Mouse (Mus musculus) central nervous system, embryonic 11.5 days (tissue): ENCODE results near the gene Atf7. TPM values are rescaled to one million over a fixed set of nuclear protein-coding genes. Genes with fewer than 3 reads are reported as not detected.

Experiments used
- polyA plus RNA-seq: library from polyadenylated mRNA; depleted of rRNA; stranded (reverse); fragments of >200 nt; gene quantifications from 2 replicates; pipeline ENCODE4 v1.2.3, GENCODE M21; 2012; rRNA removed

Gene Atf7
- 31.9 and 51.9 TPM in 2 replicates for polyA plus RNA-seq

DNA sequence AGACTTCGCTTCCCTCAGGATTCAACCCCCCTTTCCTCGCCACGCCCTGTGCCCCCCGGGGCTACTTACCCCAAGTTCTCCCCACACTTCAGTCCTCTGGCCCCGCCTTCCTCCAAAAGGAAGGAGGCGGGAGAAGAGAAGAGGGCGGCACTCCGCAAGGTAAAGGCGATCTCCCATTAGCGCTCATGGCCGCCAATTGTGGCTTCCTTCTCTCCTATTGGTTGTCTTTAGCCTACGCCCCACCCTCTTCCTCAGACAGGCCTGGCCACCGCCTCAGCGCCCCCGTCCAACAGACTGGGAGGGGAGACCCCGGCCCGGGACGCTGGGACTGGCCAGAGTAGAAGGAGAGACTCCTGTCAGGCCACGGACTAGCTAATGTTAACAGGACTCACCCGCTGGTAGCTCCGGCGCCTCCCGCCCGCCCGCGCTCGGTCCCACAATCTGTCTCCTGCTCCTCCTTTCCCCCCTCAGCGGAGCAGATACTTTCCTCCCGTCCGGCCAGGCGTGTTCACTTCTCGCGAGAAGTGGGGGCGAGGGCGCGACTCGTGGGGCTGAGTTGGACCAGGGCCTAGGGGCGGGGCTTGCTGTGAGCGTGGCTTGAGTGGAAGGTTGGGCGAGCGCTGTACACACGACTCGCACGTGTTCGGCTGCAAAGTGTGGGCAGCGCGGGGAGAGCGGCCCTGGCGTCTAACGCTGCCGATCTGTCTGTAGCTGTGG is at the start of gene Atf7, which contains the start of gene Gm28047:
Gene Atf7 (minus strand): TSS at position 495 of the 717 bp plus-strand sequence.
Gene Gm28047 (minus strand): TSS at position 98 of the 717 bp plus-strand sequence.

DNA sequence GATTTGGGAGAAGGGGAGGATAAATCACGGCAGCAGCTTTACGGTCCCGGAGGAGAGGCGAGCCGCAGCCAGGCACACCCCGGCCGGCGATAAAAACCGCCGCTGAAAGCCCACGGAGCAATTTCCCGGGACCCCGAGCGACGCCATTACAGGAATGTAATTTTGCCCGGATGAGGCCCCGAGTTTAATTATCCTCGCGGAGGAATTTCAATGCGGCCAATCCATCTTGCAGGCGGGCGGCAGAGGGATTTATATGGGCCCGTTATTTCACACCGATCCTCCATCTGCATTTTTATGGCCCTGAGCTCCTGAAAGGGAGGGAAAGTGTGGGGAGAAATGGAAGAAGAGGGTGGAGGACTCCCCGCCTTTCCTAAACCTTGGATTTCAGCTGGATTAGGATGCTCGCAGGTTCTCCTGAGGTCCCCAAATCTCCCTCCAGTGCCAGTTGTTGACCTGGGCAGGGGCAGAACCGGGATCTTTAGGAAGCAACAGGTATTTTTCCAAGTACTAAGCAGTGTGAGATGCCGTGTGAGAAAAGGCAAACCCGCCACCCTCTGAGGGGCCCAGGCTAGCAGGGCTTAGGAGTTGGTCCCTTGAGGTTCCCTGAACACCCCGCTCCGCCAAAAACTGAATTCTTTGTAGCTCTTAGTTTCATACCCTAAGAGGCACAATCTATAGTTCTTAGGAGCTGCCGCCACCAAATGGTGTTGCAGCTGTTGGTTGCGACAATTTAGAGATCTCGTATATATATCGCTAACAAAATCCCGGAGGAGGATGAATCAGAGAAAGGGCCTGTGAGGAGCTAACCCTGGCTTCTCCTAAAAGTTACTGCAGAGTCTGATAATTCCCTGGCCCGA is 47.2 kb upstream of the Atf7 start, which contains the start of gene Atp5g2:
Gene Atp5g2 (minus strand): TSS at position 138 of the 857 bp plus-strand sequence.

DNA sequence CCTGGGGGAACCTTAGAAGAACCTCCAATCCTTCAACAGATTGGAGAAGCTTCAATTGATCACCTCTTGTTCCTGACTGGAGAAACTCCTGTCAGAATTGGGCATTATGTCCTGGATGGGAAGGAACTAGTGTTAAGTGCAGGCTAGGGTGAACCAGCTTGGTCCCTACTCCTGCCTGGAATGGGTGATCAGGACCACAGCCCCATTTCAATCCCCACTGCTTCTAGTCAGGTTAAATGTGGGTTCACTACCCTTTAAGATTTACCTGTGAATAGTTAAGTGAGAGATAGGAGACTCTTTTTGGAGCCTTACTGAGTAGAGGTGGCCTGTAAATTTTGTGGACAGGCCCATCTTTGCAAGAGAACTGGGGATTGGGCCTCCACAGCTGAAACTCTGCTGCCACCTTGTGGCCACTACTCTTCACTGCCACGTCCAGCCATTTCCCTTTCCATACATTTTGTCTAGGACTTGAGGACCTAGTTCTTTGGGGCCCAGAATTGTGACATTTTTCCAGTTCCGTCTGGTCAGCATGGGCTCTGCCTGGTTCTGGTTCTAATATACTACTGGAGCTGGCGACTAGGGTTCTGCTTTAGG is 100.3 kb downstream of the Atf7 start, which contains the start of gene Npff:
Gene Npff (minus strand): TSS at position 51 of the 594 bp plus-strand sequence.

DNA sequence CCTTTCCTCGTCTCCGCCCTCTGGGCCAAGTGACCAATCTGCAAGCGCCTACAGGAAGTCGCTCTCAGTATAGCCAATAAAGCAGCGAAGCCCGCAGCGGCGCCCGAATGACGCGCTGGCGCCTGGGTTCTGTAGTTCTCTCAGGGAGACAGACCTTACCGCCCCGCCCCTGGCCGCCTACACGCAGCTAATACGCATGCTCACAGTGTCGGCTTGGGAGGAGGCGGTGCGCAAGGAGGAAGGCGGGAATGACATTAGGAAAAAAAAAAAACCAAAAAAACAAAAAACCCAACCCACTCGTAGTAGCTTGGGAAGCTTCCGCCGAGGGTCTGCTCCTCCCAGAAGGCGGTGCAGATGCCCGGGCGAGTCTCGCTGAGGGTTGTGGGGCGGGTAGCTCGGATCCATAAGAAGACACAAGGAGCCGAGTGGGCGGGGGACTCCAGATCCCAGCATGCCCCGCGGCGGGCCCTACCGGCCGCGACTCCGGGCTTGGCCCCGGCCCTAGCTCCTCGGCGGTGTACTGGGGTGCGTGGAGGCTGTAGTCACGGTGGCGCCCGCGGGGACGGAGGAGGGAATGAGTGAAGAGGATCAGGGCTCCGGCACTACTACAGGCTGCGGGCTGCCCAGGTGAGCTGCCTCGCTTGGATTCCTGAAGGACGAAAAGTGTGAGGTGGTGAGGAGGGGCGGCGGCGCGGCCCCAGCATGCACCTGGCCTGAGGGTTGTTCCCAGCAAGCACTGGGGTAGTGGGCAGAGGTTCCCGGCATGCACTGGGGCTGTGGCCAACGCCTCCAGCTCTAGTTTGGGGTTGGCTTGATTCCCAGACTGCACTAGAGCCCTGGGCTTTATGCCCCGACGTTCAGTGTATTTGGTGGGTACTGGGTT is 107.0 kb downstream of the Atf7 start, which contains the start of gene Tarbp2:
Gene Tarbp2 (plus strand): TSS at position 217 of the 883 bp plus-strand sequence.

DNA sequence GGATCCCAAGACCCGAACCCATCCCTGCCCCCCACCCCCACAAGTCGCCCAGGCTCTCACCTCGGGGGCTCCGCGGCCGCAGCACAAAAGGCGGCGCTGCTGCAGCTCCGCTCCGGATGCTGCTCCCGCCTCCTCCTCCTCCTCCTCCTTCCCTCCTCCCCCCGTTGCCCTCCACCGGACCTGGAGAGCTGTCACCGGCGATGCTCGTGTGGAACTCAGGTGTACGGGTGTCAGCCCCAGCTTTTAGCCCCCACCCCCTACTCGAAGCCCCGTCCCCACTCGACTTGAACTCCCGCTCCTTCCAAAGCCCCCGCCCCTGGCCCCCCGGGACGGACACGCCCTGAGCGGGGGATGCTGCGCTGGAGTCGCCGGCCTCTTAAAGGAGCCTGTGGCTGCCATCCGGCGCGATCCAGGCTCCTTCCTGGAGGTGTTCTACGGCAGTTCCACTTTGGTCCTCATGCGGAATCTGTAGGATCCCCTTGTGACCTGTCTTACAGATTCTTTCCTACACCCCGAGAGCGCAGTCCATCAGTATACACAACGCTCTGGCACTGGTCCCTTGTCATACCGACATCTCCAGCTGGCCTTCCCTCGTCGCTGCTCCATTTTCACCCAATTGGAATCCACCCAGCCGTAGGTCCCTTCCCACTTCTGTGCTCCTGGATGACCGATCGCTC is 108.4 kb downstream of the Atf7 start, which contains the start of gene Map3k12:
Gene Map3k12 (minus strand): TSS at position 337 of the 677 bp plus-strand sequence.

DNA sequence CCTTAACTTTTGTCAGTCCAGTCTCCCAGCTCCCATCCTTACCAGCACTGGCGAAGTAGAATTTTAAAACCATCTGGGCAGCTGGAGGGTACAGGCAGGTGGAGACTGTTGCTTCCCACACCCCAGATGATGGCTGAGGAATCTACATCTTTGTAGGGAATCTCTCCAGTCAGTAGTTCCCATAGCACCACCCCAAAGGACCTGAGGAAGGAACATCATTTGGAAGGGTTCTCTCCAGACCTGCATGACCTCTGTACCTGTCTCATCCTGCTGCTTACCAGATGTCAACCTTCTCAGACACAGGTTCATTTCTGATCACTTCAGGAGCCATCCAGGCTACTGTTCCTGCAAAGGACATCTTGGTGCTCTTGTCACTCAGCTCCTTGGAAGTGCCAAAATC is 121.8 kb downstream of the Atf7 start, which contains the start of gene Gm10337:
Gene Gm10337 (plus strand): TSS at position 276 of the 400 bp plus-strand sequence.

Other genes with a start within 250 kb of the Atf7 start
- 20.3 and 35.0 TPM in 2 replicates for gene Sp1, start 219.3 kb downstream of the Atf7 start, polyA plus RNA-seq
- gene Amhr2, start 180.1 kb downstream of the Atf7 start, polyA plus RNA-seq, result 0.61 and 1.5 TPM in 2 replicates
- 62.1 and 64.4 TPM in 2 replicates for gene Prr13, start 166.4 kb downstream of the Atf7 start, polyA plus RNA-seq
- 452 and 807 TPM in 2 replicates for gene Pcbp2, start 154.9 kb downstream of the Atf7 start, polyA plus RNA-seq
- gene Gm10337, start 121.7 kb downstream of the Atf7 start, polyA plus RNA-seq, result not detected in 2 replicates
- gene Map3k12, start 108.4 kb downstream of the Atf7 start, polyA plus RNA-seq, result 38.4 and 39.6 TPM in 2 replicates
- 88.9 and 120 TPM in 2 replicates for gene Tarbp2, start 107.3 kb downstream of the Atf7 start, polyA plus RNA-seq
- gene Npff, start 100.5 kb downstream of the Atf7 start, polyA plus RNA-seq, result 4.2 and 6.4 TPM in 2 replicates
- gene Gm28047, start 397 bp downstream of the Atf7 start, polyA plus RNA-seq, result not detected in 2 replicates
- 343 and 632 TPM in 2 replicates for gene Atp5g2, start 46.9 kb upstream of the Atf7 start, polyA plus RNA-seq
- gene Calcoco1, start 96.7 kb upstream of the Atf7 start, polyA plus RNA-seq, result 35.8 and 56.1 TPM in 2 replicates